Mouse (Mus musculus) CH12.LX (cell line): ENCODE measurements around the gene Prg2.

ENCODE experiments used
- HCFC1 ChIP-seq: IDR thresholded peaks from 2 replicates; pipeline ENCODE4 v1.6.1; 2012; ENCODE audit warnings: low read depth, mild to moderate bottlenecking, inconsistent platforms, low read length, improper control_type of control experiment
- IRF4 ChIP-seq: IDR thresholded peaks from 2 replicates; pipeline ENCODE4 v1.6.1; 2014; ENCODE audit warnings: low read depth, mild to moderate bottlenecking, inconsistent platforms, low read length, improper control_type of control experiment
- MYC ChIP-seq: IDR thresholded peaks from 2 replicates; pipeline ENCODE4 v1.6.1; 2011; ENCODE audit warnings: low read depth, mild to moderate bottlenecking, improper control_type of control experiment, low read length

DNA sequence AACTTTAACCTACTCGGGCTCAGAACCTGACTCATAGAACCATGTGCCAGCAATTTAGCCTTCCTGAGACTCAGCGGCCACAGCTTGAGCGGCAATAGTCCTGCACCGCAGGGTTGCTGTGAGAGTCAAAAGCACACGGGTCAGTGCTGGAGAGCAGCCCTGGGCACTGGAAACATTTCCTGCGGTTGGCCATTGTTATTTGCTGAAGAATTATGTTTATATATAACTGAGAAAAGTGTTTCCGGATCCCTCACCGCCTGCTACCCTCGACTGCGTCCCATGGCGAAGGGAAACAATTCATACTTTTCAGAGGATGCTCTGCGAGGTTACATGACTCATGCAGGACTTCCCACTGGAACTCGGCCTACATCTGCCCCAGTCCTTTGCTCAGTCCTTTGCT is 21.2 kb downstream of the Prg2 start:
- TF ChIP-seq HCFC1 (no peak), IRF4 (no peak), MYC (no peak)
